Mouse (Mus musculus) right cerebral cortex, postnatal 36 days (tissue): ENCODE results near the gene Kmt5c.

ENCODE experiments used
- DNase-seq, 2 experiments: peaks; one replicate each; pipeline ENCODE4 v3.0.0; 2022; ENCODE audit warnings: low spot score in 2 of 2, mixed read lengths in 1 of 2

Gene Kmt5c

GRCm38 (mm10) chr7:4739544-4740275 is at the start of gene Kmt5c:
Kmt5c (plus strand) TSS chr7:4740115.
- peak; percentile 98 to 100 for DNase-seq

- DNase-seq: peak; percentile 78 to 81
Observed at GRCm38 (mm10) chr7:4690387-4690786, 49.5 kb upstream of the Kmt5c start, which contains the start of gene Brsk1. Brsk1 (plus strand) TSS chr7:4690604.

GRCm38 (mm10) chr7:4690951-4691653 is 48.8 kb upstream of the Kmt5c start:
- DNase-seq: no peak

GRCm38 (mm10) chr7:4693004-4693403 is 46.9 kb upstream of the Kmt5c start:
- no peak for DNase-seq

- no peak for DNase-seq
Observed at GRCm38 (mm10) chr7:4702334-4702733, 37.6 kb upstream of the Kmt5c start.

GRCm38 (mm10) chr7:4703195-4703594 is 36.7 kb upstream of the Kmt5c start:
- no peak for DNase-seq

- no peak for DNase-seq
Observed at GRCm38 (mm10) chr7:4705098-4705497, 34.8 kb upstream of the Kmt5c start.

- DNase-seq: no peak
Observed at GRCm38 (mm10) chr7:4712594-4712993, 27.3 kb upstream of the Kmt5c start.

- DNase-seq: no peak
Observed at GRCm38 (mm10) chr7:4716955-4717354, 23.0 kb upstream of the Kmt5c start.

- no peak for DNase-seq
Observed at GRCm38 (mm10) chr7:4719276-4719675, 20.6 kb upstream of the Kmt5c start.

- peak in 1 of 2 experiments; percentile 45 for DNase-seq
Observed at GRCm38 (mm10) chr7:4723508-4723907, 16.4 kb upstream of the Kmt5c start.

GRCm38 (mm10) chr7:4724359-4724758 is 15.6 kb upstream of the Kmt5c start:
- DNase-seq: no peak

GRCm38 (mm10) chr7:4725169-4725568 is 14.7 kb upstream of the Kmt5c start, which contains the start of gene Tmem150b:
Tmem150b (minus strand) TSS chr7:4725249.
- no peak for DNase-seq

- DNase-seq: no peak
Observed at GRCm38 (mm10) chr7:4731090-4731489, 8.8 kb upstream of the Kmt5c start.

- no peak for DNase-seq
Observed at GRCm38 (mm10) chr7:4732968-4733392, 6.9 kb upstream of the Kmt5c start.

GRCm38 (mm10) chr7:4739041-4739543 is 823 bp upstream of the Kmt5c start:
- DNase-seq: no peak

GRCm38 (mm10) chr7:4740309-4740727 is 403 bp downstream of the Kmt5c start:
- no peak for DNase-seq

- no peak for DNase-seq
Observed at GRCm38 (mm10) chr7:4741151-4741550, 1.2 kb downstream of the Kmt5c start.

- no peak for DNase-seq
Observed at GRCm38 (mm10) chr7:4741672-4742481, 2.0 kb downstream of the Kmt5c start.

- DNase-seq: no peak
Observed at GRCm38 (mm10) chr7:4742482-4742819, 2.5 kb downstream of the Kmt5c start.

- DNase-seq: no peak
Observed at GRCm38 (mm10) chr7:4743354-4743753, 3.4 kb downstream of the Kmt5c start.

GRCm38 (mm10) chr7:4744886-4745285 is 5.0 kb downstream of the Kmt5c start:
- no peak for DNase-seq
